Mouse (Mus musculus) erythroid progenitor cell, adult 5-6 weeks (primary cell): ENCODE measurements around the gene Napb. TPM values are rescaled to one million over a fixed set of nuclear protein-coding genes. Genes with fewer than 3 reads are reported as not detected.

Experiments
- ATAC-seq: replicated peaks from 2 replicates; pipeline ENCODE4 v1.8.0; 2016; ENCODE audit warnings: moderate number of reproducible peaks, mild to moderate bottlenecking, moderate TSS enrichment, inconsistent platforms; ENCODE audit not compliant: poor library complexity, low FRiP score, severe bottlenecking
- total RNA-seq, 2 experiments: library from RNA; stranded (forward) in 1 of 2; stranded (reverse) in 1 of 2; fragments of 150-400 nt in 1 of 2; fragments of 186-747, 209-891 nt in 1 of 2; gene quantifications; 2 replicates each; pipeline versions ENCODE4 v1.2.3 to v1.2.4; 2015 to 2017; ENCODE audit warnings: low replicate concordance in 2 of 2

Napb gene
- total RNA-seq, 2 experiments from 2014 or later: not detected

GRCm38 (mm10) chr2:148690291-148690690, 42.0 kb downstream of the Napb start:
- ATAC-seq: no peak

- ATAC-seq: no peak
Observed at GRCm38 (mm10) chr2:148689444-148690140, 42.7 kb downstream of the Napb start.

- no peak for ATAC-seq
Observed at GRCm38 (mm10) chr2:148687971-148688370, 44.3 kb downstream of the Napb start.

- ATAC-seq: no peak
Observed at GRCm38 (mm10) chr2:148686862-148687261, 45.4 kb downstream of the Napb start.

GRCm38 (mm10) chr2:148685709-148686108, 46.6 kb downstream of the Napb start:
- no peak for ATAC-seq

- no peak for ATAC-seq
Observed at GRCm38 (mm10) chr2:148684972-148685371, 47.3 kb downstream of the Napb start.

GRCm38 (mm10) chr2:148683031-148683430, 49.2 kb downstream of the Napb start:
- ATAC-seq: no peak

GRCm38 (mm10) chr2:148681461-148681891, 50.8 kb downstream of the Napb start:
- peak; percentile 73 for ATAC-seq

GRCm38 (mm10) chr2:148680775-148681291, 51.4 kb downstream of the Napb start, which contains the start of gene Gzf1:
Gene Gzf1, plus strand, starts transcription at chr2:148681023.
- peak; percentile 89 for ATAC-seq

- ATAC-seq: no peak
Observed at GRCm38 (mm10) chr2:148679346-148679745, 52.9 kb downstream of the Napb start.

GRCm38 (mm10) chr2:148677801-148678200, 54.5 kb downstream of the Napb start:
- ATAC-seq: no peak

- ATAC-seq: peak; percentile 94
Observed at GRCm38 (mm10) chr2:148672199-148673096, 59.8 kb downstream of the Napb start, which contains the start of gene Nxt1. Gene Nxt1, plus strand, starts transcription at chr2:148672601.

GRCm38 (mm10) chr2:148663458-148663857, 68.8 kb downstream of the Napb start:
- ATAC-seq: no peak

GRCm38 (mm10) chr2:148654961-148655360, 77.3 kb downstream of the Napb start:
- no peak; the same call in 1 of the 2 replicates for ATAC-seq

GRCm38 (mm10) chr2:148650587-148651357, 81.5 kb downstream of the Napb start:
- ATAC-seq: no peak

GRCm38 (mm10) chr2:148644421-148645000, 87.8 kb downstream of the Napb start:
- ATAC-seq: no peak
